14 mouse cellular contexts compared by ENCODE assay signal in the genomic region with DNA sequence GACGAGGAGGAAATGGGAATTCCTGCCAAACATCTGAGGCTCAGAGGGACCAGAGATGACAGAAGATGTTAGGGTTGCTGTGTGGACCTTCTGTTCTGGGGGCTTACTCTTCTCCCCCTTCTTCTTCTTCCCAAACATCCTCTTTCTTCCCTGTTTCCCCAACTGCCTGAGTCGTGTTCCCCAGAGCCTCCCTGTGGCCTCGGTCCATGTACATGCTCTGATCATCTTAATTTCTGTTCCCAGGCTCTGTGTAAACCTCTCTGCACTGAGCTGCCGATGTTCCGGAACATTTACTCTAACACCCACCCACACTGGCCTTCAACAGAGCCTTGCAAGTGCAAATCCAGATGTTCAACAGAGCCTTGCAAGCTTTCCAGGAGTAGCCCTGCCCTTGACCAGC.
A peak's percentile ranks its signal among the peaks of the same experiment; 100 is the strongest.
DNase-seq lines count a peak whose midpoint lies in the region; ATAC-seq and TF ChIP-seq lines count a peak whose summit lies in the region.
"Had no signal": no experiment of that assay in that cellular context is flagged by ENCODE, and none has a peak within 500 bp of the region (broad histone marks: within the 10 kb centered on the region; RNA-seq: fewer than 3 reads in every experiment).

No protein-coding gene starts in this region.

- H3K27ac ChIP-seq in heart, adult 2 months: no peak overlapping the region; the same call in 1 of the 2 replicates
- H3K27ac ChIP-seq in heart, embryonic 11.5 days (ENCODE audit: low read depth, low read length): no peak overlapping the region
- H3K27ac ChIP-seq: embryonic facial prominence, embryonic 12.5 days; lung, embryonic 15.5 days had no signal

- H3K4me1 ChIP-seq in heart, adult 2 months (ENCODE audit: control insufficient read depth, insufficient read depth, low read length): peaks cover 3% of the 10 kb centered on the region
- H3K4me1 ChIP-seq in heart, embryonic 11.5 days (ENCODE audit: control insufficient read depth, insufficient read depth, low read length): 0 out of 2 replicates have a peak, but pooled peaks cover 3% of the 10 kb centered on the region
- H3K4me1 ChIP-seq: embryonic facial prominence, embryonic 12.5 days had no signal

- TF ChIP-seq POLR2A in heart, adult 2 months (IDR thresholded peaks at IDR 0.05; ENCODE audit: insufficient read depth, low read depth, low read length): no peak

- no peak overlapping the region for H3K4me3 ChIP-seq in heart, adult 2 months
- H3K4me3 ChIP-seq in heart, embryonic 11.5 days (ENCODE audit: low read depth, low read length): no peak overlapping the region
- H3K4me3 ChIP-seq: embryonic facial prominence, embryonic 12.5 days; lung, embryonic 15.5 days had no signal

- H3K79me2 ChIP-seq in heart, adult 2 months (replicated peaks; ENCODE audit: control insufficient read depth, insufficient read depth, low read length): no peaks in the 10 kb centered on the region

- ATAC-seq in heart, embryonic 11.5 days (replicated peaks; ENCODE audit: insufficient number of reproducible peaks, low FRiP score, low TSS enrichment): no peak

- 24% methylated on average over 5 of the region's 5 CpGs for WGBS in heart, adult 2 months
- WGBS in heart, embryonic 11.5 days (ENCODE audit: insufficient replicate concordance): 69% methylated on average over 5 of the region's 5 CpGs

- H3K9me3 ChIP-seq in heart, embryonic 11.5 days (replicated peaks; ENCODE audit: control insufficient read depth, low read length): no peaks in the 10 kb centered on the region
- H3K9me3 ChIP-seq: embryonic facial prominence, embryonic 12.5 days; lung, embryonic 15.5 days had no signal

- peak; percentile 39 to 47 for DNase-seq in heart, adult 2 months
- DNase-seq in embryo, embryonic 10.5 days (ENCODE audit: low spot score): peak; percentile 19
- DNase-seq in heart, adult 8-10 months (ENCODE audit: low spot score): peak; percentile 61
- peak; percentile 15 for DNase-seq in lung, postnatal 25 days (ENCODE audit: low spot score)
- DNase-seq in thymus, postnatal 25 days: no peak
- no peak for DNase-seq in retina, embryonic 14.5 days (ENCODE audit: low spot score)
- DNase-seq in adipocyte (ENCODE audit: low spot score): no peak
- DNase-seq: adrenal gland, adult 8-10 months; cerebellum, adult 11-12 months; midbrain, embryonic 14.5 days; thymus, adult 18-20 months had no signal

- no peak overlapping the region for H3K4me2 ChIP-seq in heart, embryonic 11.5 days
- H3K4me2 ChIP-seq: embryonic facial prominence, embryonic 12.5 days; lung, embryonic 15.5 days had no signal

- intact Hi-C loops in heart, adult 2 months (cut with DNase I): no loop called here

- H3K36me3 ChIP-seq in heart, adult 2 months (ENCODE audit: control insufficient read depth, insufficient read depth, low read length): no peaks in the 10 kb centered on the region
- no peaks in the 10 kb centered on the region for H3K36me3 ChIP-seq in heart, embryonic 11.5 days (ENCODE audit: control insufficient read depth, insufficient read depth, low read length)
- H3K36me3 ChIP-seq: embryonic facial prominence, embryonic 12.5 days; lung, embryonic 15.5 days had no signal

- no peak for TF ChIP-seq EP300 in heart, adult 2 months (IDR thresholded peaks at IDR 0.05; ENCODE audit: insufficient read depth, low read depth, low read length)

- no peaks in the 10 kb centered on the region for H3K27me3 ChIP-seq in heart, adult 2 months (ENCODE audit: control insufficient read depth, insufficient read depth, low read length)
- no peaks in the 10 kb centered on the region for H3K27me3 ChIP-seq in heart, embryonic 11.5 days (ENCODE audit: control insufficient read depth, insufficient read depth, low read length)
- H3K27me3 ChIP-seq: embryonic facial prominence, embryonic 12.5 days; lung, embryonic 15.5 days had no signal

- H3K9ac ChIP-seq in heart, adult 2 months (ENCODE audit: low read depth, low read length): no peak overlapping the region
- no peak overlapping the region for H3K9ac ChIP-seq in heart, embryonic 11.5 days (ENCODE audit: low read depth, low read length)
- H3K9ac ChIP-seq: embryonic facial prominence, embryonic 12.5 days; lung, embryonic 15.5 days had no signal

- TF ChIP-seq CTCF in heart, adult 2 months (IDR thresholded peaks at IDR 0.05): no peak

Comparison
In these comparisons a context has a peak if more than half of its experiments do, and no peak if none do; other contexts are left out.
1. DNase-seq: peak in heart, adult 2 months (2 of 2), embryo, embryonic 10.5 days (single experiment), heart, adult 8-10 months (single experiment) and lung, postnatal 25 days (single experiment); none in thymus, postnatal 25 days (single experiment), retina, embryonic 14.5 days (single experiment) and adipocyte (single experiment).